Mouse (Mus musculus): ENCODE results near the gene Arhgap5. TPM values are rescaled to one million over a fixed set of nuclear protein-coding genes. Genes with fewer than 3 reads are reported as not detected.

The Arhgap5 gene
- polyA plus RNA-seq (2012; ENCODE audit: low replicate concordance): 0.07 and 0.65 TPM in 2 replicates

GRCm38 (mm10) chr12:52503456-52504320 lies at the start of gene Arhgap5:
TSS of gene Arhgap5 (plus strand) at chr12:52503972.

Other genes starting within 250 kb of the Arhgap5 start
- 0.04 TPM in 1 of 2 replicates, not detected in the other for gene Akap6, start 195.4 kb downstream of the Arhgap5 start, polyA plus RNA-seq (2012; ENCODE audit: low replicate concordance)